Mouse (Mus musculus) heart, embryonic 11.5 days (tissue): ENCODE results near the gene Atf6. TPM values are rescaled to one million over a fixed set of nuclear protein-coding genes. Genes with fewer than 3 reads are reported as not detected.

Experiments
- ATAC-seq: fragments of 200-750 bp; cut with Nextera tagmentation; replicated peaks from 2 replicates; pipeline ENCODE4 v1.8.0; 2017; ENCODE audit warnings: moderate library complexity; ENCODE audit not compliant: insufficient number of reproducible peaks, low FRiP score, low TSS enrichment
- H3K27ac ChIP-seq: fragments of 300-500 bp; sonication (generic); 2 replicates; pipeline ENCODE4 v1.5.1; 2014; ENCODE audit warnings: mild to moderate bottlenecking, low read depth, low read length
- H3K27me3 ChIP-seq: fragments of 300-500 bp; sonication (generic); 2 replicates; pipeline ENCODE4 v1.6.1; 2014; ENCODE audit warnings: mild to moderate bottlenecking, low read length, mixed read lengths; ENCODE audit not compliant: control insufficient read depth, insufficient read depth
- H3K36me3 ChIP-seq: fragments of 300-500 bp; sonication (generic); 2 replicates; pipeline ENCODE4 v1.6.1; 2014; ENCODE audit warnings: mild to moderate bottlenecking, low read length, moderate library complexity, mixed read lengths; ENCODE audit not compliant: control insufficient read depth, insufficient read depth
- H3K4me1 ChIP-seq: fragments of 300-500 bp; sonication (generic); 2 replicates; pipeline ENCODE4 v1.6.1; 2014; ENCODE audit warnings: low read length; ENCODE audit not compliant: control insufficient read depth, insufficient read depth
- H3K4me2 ChIP-seq: fragments of 300-500 bp; sonication (generic); 2 replicates; pipeline ENCODE4 v1.6.1; 2014; ENCODE audit warnings: mild to moderate bottlenecking, moderate library complexity
- H3K4me3 ChIP-seq: fragments of 300-500 bp; sonication (generic); 2 replicates; pipeline ENCODE4 v1.5.1; 2014; ENCODE audit warnings: low read depth, low read length
- H3K9ac ChIP-seq: fragments of 300-500 bp; sonication (generic); 2 replicates; pipeline ENCODE4 v1.6.1; 2014; ENCODE audit warnings: mild to moderate bottlenecking, low read depth, low read length, moderate library complexity
- H3K9me3 ChIP-seq: fragments of 300-500 bp; sonication (generic); replicated peaks from 2 replicates; pipeline ENCODE4 v1.6.1; 2016; ENCODE audit warnings: low read length; ENCODE audit not compliant: control insufficient read depth
- WGBS: fragments of 180-500 bp; shearing (Covaris S2); extraction: QIAGEN DNeasy Blood & Tissue Kit; methylation state at CpG from one replicate; pipeline ENCODE4 v1.1.7; 2014; ENCODE audit not compliant: insufficient replicate concordance; 5-methylcytosine and 5-hydroxymethylcytosine counted together
- polyA plus RNA-seq: library from polyadenylated mRNA; unstranded; fragments of >200 nt; fragmentation: Nextera tagmentation; extraction: Ambion mirVana; gene quantifications from 2 replicates; pipeline ENCODE4 v1.2.1, GENCODE M21; 2014

Gene Atf6
- polyA plus RNA-seq, 1 experiment from 2014 or later, result 13.7 TPM

DNA sequence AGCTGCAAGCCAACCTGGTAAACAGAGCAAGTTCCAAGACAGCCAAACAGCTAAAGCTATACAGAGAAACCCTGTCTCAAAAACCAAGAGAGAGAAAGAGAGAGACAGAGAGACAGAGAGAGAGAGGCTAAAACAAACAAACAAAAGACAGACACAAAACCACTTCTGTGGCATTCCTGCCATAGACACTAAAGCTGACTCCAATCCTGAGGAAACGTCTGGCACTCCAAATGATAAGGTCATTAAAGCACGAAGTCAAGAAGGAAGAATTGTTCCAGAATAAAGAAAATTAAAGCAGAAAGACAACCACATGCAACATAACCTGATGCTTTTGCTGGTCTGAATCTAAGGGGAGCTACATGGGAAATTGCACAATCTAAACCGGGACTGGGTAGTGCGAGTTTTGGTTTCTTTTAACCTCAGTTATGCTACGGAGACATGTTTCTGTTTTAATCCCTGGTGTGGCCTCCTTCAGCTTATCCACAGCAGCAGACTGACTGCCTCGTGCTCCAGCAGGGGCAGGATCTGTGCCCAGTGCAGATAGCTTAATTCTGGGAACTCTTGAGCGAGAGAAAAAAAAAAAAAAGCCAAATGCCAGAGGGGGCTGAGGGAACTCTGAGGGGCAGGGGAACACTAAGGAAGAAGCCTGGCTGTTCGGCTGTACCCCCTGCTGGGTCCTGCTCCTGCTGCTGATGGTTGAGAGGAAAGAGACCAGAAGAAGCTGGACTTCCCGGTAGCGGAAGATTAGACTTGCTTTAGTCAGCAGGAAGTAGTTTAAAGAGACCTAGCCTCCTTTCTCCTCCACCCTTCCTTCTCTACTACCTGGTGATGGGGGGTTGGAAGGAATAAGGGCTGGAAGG, 21.9 kb downstream of the Atf6 start:
- H3K27me3 ChIP-seq, result no peaks in the 10 kb centered on the region
- peak overlapping the region; percentile 57 for H3K4me2 ChIP-seq
- H3K4me3 ChIP-seq, result no peak overlapping the region; the same call in 1 of the 2 replicates
- WGBS, result 13% methylated on average over 10 of the region's 10 CpGs
- H3K4me1 ChIP-seq, result peaks cover 20% of the 10 kb centered on the region
- peak; percentile 60; the same call in 1 of the 2 replicates for ATAC-seq
- peak overlapping the region; percentile 62 for H3K9ac ChIP-seq
- peak overlapping the region; percentile 73 for H3K27ac ChIP-seq
- 0 out of 2 replicates have a peak, but pooled peaks cover 2% of the 10 kb centered on the region for H3K36me3 ChIP-seq
- no peaks in the 10 kb centered on the region for H3K9me3 ChIP-seq

DNA sequence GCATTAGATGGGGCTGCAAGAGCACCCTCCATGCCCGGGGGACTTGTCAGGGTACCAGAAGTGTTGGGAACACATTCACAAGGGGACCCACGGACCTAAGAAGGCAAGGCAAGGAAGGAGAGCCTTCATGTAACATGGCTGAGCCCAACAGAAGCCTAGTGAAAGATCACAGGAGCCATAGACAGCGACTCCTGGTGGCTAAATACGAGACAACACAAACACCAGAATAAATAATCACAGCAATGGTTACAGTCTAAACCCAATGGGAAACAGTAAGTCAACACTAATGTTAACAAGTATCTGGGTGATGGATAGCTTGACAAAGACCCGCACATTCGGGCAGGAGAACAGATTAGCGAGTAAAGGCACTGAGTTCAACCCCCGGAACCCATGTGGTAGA, 23.2 kb downstream of the Atf6 start:
- ATAC-seq, result no peak
- no peaks in the 10 kb centered on the region for H3K36me3 ChIP-seq

DNA sequence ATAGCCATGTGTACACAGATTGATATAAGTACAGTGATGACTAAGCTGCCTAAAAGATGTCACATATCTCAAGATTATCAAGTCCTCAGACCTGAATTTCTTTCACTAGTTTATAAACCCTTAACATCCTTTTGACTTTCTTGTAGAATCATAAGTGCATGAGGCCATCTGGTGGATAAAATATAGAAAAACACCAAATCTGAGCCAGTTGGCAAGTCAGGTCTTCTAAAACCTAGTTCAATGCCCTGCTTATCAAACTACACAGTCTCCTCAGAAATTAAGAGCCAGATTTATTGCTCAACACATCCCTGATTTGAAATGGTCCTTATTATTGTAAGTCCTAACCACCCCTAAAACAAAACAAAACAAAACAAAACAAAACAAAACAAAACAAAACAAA, 27.9 kb downstream of the Atf6 start:
- Histone ChIP-seq H3K27ac (no peak overlapping the region), H3K9ac (no peak overlapping the region), H3K9me3 (no peaks in the 10 kb centered on the region), H3K4me1 (peaks cover 9% of the 10 kb centered on the region; the same call in 1 of the 2 replicates), H3K4me2 (no peak overlapping the region), H3K36me3 (no peaks in the 10 kb centered on the region; the same call in 1 of the 2 replicates), H3K27me3 (no peaks in the 10 kb centered on the region), H3K4me3 (no peak overlapping the region)
- ATAC-seq, result no peak

More for the DNA sequence above, 23.2 kb downstream of the Atf6 start:
- H3K4me2 ChIP-seq, result no peak overlapping the region
- no peaks in the 10 kb centered on the region for H3K9me3 ChIP-seq
- no peak overlapping the region for H3K27ac ChIP-seq
- 58% methylated on average over 8 of the region's 8 CpGs for WGBS
- H3K4me1 ChIP-seq, result peaks cover 12% of the 10 kb centered on the region
- no peak overlapping the region for H3K4me3 ChIP-seq
- H3K27me3 ChIP-seq, result no peaks in the 10 kb centered on the region
- H3K9ac ChIP-seq, result no peak overlapping the region

DNA sequence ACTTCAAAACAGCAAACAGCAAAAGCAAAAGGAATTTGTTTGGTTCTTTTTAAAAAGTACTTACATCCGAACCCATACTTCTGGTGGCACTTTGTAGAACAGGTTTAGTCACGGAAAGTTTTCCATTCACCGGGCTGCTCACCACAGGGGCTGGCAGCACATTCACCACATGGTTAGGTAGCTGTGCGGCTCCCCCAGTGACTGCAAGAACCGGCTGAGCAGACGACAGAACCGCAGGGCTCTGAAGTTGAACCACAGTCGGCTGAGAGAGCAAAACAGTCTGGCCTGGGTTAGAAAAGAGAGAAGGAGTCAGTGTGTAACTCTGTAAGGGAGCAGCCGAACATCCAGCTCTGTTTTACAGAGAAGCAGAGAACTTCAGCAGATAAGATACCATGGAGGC, 32.8 kb downstream of the Atf6 start:
- H3K27ac ChIP-seq, result no peak overlapping the region
- no peaks in the 10 kb centered on the region for H3K9me3 ChIP-seq
- no peak for ATAC-seq
- H3K4me1 ChIP-seq, result peaks cover 4% of the 10 kb centered on the region
- no peak overlapping the region for H3K9ac ChIP-seq
- no peaks in the 10 kb centered on the region; the same call in 1 of the 2 replicates for H3K36me3 ChIP-seq
- H3K4me3 ChIP-seq, result no peak overlapping the region
- H3K27me3 ChIP-seq, result no peaks in the 10 kb centered on the region
- no peak overlapping the region for H3K4me2 ChIP-seq
- WGBS, result 63% methylated on average over 9 of the region's 9 CpGs

DNA sequence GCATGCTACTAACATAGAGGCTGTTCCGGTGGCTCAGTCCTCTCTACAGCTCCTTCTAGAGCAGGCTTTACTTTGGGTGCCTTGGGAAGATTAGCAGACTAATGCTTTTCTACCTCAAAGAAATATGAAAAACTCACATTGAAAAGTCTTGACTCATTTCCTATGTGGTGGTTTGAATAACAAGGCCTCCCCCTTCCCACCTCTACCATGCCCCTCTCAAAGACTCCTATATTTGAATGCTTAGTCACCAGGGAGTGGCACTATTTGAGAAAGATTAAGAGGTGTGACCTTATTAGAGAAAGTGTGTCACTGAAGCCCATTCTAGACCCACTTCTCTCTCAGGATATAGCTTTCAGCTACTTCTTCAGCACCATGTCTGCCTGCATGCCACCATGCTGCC, 37.8 kb downstream of the Atf6 start:
- Histone ChIP-seq H3K27ac (no peak overlapping the region), H3K27me3 (no peaks in the 10 kb centered on the region), H3K9me3 (no peaks in the 10 kb centered on the region), H3K9ac (no peak overlapping the region), H3K4me2 (no peak overlapping the region), H3K4me3 (no peak overlapping the region), H3K36me3 (no peaks in the 10 kb centered on the region; the same call in 1 of the 2 replicates), H3K4me1 (peaks cover under 1% of the 10 kb centered on the region)
- WGBS, result 93% methylated on average over 1 of the region's 1 CpGs
- ATAC-seq, result no peak

DNA sequence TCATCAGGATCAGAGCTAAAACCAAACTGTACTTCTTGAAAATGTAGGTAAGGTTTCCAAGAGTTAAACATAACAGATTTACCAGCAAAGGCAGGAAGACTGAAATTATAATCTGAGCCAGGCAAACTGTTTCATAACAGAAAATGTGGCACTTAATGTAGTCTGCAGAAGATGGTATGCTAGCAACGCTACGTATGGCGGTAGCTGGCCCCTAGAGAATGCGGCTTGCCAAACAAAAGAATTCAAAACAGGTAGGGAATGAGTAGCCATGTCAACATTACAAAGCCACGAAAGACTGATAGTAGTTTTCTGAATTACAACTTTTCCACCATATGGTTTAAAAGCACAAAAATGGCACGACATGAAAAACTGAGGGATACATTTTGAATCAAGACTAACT, 38.2 kb downstream of the Atf6 start:
- ATAC-seq, result no peak
- no peaks in the 10 kb centered on the region for H3K9me3 ChIP-seq
- no peaks in the 10 kb centered on the region; the same call in 1 of the 2 replicates for H3K36me3 ChIP-seq
- no peak overlapping the region for H3K27ac ChIP-seq
- H3K4me3 ChIP-seq, result no peak overlapping the region
- no peak overlapping the region for H3K9ac ChIP-seq
- 91% methylated on average over 6 of the region's 6 CpGs for WGBS
- H3K4me2 ChIP-seq, result no peak overlapping the region
- H3K27me3 ChIP-seq, result no peaks in the 10 kb centered on the region
- no peaks in the 10 kb centered on the region; the same call in 1 of the 2 replicates for H3K4me1 ChIP-seq

DNA sequence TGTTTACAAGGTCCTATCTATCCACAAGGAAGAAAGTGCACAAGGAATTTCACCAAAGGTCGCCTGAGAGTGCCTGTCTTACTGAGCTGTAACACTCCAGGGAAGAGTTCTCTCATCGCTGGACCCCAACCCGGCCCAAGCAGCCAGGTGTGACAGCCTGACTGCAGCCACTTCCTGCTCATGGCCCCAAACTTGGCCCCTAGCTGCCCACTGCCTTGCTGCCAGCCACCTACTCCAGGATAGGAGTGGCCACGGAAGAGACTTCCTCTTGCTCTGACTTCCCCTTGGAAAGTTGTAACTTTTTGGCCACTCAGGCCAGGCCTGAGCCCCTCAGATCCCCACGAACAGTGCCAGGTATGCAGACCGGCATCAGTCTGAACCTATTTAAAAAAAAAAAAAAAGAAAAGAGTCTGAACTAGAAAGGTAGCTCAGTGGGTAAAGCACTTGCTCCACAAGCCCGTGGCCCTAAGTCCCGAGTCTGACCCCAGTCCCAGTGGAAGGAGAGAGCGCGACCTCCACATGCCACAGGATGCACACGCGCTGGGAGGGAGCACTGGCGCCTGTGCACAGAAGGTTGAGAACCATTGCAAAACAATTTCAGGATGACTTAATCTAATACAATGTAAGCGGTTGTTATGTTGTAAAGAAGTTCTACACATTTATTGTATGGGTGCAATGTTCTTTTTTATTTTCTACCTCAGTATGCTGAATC, 47.3 kb downstream of the Atf6 start:
- WGBS, result 80% methylated on average over 14 of the region's 14 CpGs
- ATAC-seq, result no peak
- H3K36me3 ChIP-seq, result no peaks in the 10 kb centered on the region
- H3K4me2 ChIP-seq, result no peak overlapping the region
- H3K9ac ChIP-seq, result no peak overlapping the region
- no peak overlapping the region for H3K27ac ChIP-seq
- no peaks in the 10 kb centered on the region for H3K9me3 ChIP-seq
- no peaks in the 10 kb centered on the region for H3K4me1 ChIP-seq
- no peak overlapping the region for H3K4me3 ChIP-seq
- no peaks in the 10 kb centered on the region for H3K27me3 ChIP-seq

DNA sequence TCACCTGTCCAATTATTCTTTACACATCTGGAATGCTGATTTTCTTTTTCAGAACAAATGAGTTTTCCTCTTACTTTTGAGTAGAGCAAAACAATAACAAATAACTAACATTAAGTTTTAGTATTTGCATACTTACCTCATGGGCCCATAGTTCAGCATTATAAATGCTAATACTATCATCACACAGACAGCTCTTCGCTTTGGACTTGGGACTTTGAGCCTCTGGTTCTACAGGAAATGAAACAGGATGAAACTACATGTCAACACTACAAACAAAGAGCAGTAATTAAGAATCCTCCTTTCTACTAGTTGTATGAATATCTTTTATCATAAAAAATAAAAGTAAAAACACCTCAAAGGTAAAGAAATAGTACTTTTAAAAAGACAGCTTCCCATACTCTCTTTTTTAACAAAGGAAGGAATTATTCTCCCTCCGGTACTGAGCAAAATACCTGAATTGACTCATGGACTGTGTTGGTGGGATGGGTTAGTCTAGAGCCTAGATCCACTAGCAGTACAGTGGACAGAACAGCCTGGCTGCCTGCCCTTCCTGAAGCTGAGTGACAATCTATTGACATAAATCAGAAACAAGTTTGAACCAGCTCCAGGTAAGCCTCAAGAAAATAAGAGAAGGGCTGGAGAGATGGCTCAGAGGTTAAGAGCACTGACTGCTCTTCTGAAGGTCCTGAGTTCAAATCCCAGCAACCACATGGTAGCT, 52.1 kb downstream of the Atf6 start:
- no peak for ATAC-seq
- no peaks in the 10 kb centered on the region for H3K27me3 ChIP-seq
- no peak overlapping the region for H3K4me3 ChIP-seq
- no peaks in the 10 kb centered on the region for H3K36me3 ChIP-seq
- H3K4me1 ChIP-seq, result no peaks in the 10 kb centered on the region
- no peaks in the 10 kb centered on the region for H3K9me3 ChIP-seq
- H3K9ac ChIP-seq, result no peak overlapping the region
- no peak overlapping the region for H3K27ac ChIP-seq
- H3K4me2 ChIP-seq, result no peak overlapping the region
- 86% methylated on average over 2 of the region's 2 CpGs for WGBS
